Mouse (Mus musculus) kidney, embryonic 16.5 days (tissue): ENCODE measurements at regions not wholly inside any gene's neighbourhood (a gene's known extent, or its start where the extent isn't known, plus 50 kb on each side); places are given as distances from the start of the nearest gene placed in this dataset.

Source experiments
- ATAC-seq: fragments of 200-750 bp; cut with Nextera tagmentation; 2 replicates; pipeline ENCODE4 v1.8.0; 2017; ENCODE audit warnings: moderate TSS enrichment; ENCODE audit not compliant: low FRiP score, low TSS enrichment
- H3K27ac ChIP-seq: fragments of 300-500 bp; sonication (generic); 2 replicates; pipeline ENCODE4 v1.5.1; 2014; ENCODE audit warnings: low read length
- H3K27me3 ChIP-seq: fragments of 300-500 bp; sonication (generic); 2 replicates; pipeline ENCODE4 v1.6.1; 2014; ENCODE audit warnings: low read length, control low read depth, mixed read lengths; ENCODE audit not compliant: insufficient read depth
- H3K36me3 ChIP-seq: fragments of 300-500 bp; sonication (generic); 2 replicates; pipeline ENCODE4 v1.6.1; 2014; ENCODE audit warnings: low read length, control low read depth, mixed read lengths; ENCODE audit not compliant: insufficient read depth
- H3K4me1 ChIP-seq: fragments of 300-500 bp; sonication (generic); 2 replicates; pipeline ENCODE4 v1.6.1; 2014; ENCODE audit warnings: low read length, control low read depth, mixed read lengths; ENCODE audit not compliant: insufficient read depth
- H3K4me2 ChIP-seq: fragments of 300-500 bp; sonication (generic); replicated peaks from 2 replicates; pipeline ENCODE4 v1.6.1; 2014; ENCODE audit warnings: low read depth, low read length
- H3K4me3 ChIP-seq: fragments of 300-500 bp; sonication (generic); 2 replicates; pipeline ENCODE4 v1.5.1; 2014; ENCODE audit warnings: mild to moderate bottlenecking, low read length
- H3K9ac ChIP-seq: fragments of 300-500 bp; sonication (generic); replicated peaks from 2 replicates; pipeline ENCODE4 v1.6.1; 2014; ENCODE audit warnings: low read length
- H3K9me3 ChIP-seq: fragments of 300-500 bp; sonication (generic); 2 replicates; pipeline ENCODE4 v1.6.1; 2016; ENCODE audit warnings: low read length, control low read depth
- WGBS: fragments of 180-500 bp; shearing (Covaris S2); extraction: QIAGEN DNeasy Blood & Tissue Kit; methylation state at CpG from one replicate; pipeline ENCODE4 v1.1.7; 2014; 5-methylcytosine and 5-hydroxymethylcytosine counted together

GRCm38 (mm10) chr6:100941686-100942085, 108.3 kb downstream of the Ppp4r2 start:
- Histone ChIP-seq H3K4me3 (no peak overlapping the region), H3K4me1 (0 out of 2 replicates have a peak, but pooled peaks cover 5% of the 10 kb centered on the region), H3K27ac (no peak overlapping the region), H3K9ac (no peak overlapping the region), H3K4me2 (no peak overlapping the region), H3K9me3 (no peaks in the 10 kb centered on the region), H3K36me3 (no peaks in the 10 kb centered on the region), H3K27me3 (no peaks in the 10 kb centered on the region)
- WGBS, result 77% methylated on average over 2 of the region's 2 CpGs
- no peak for ATAC-seq

DNA sequence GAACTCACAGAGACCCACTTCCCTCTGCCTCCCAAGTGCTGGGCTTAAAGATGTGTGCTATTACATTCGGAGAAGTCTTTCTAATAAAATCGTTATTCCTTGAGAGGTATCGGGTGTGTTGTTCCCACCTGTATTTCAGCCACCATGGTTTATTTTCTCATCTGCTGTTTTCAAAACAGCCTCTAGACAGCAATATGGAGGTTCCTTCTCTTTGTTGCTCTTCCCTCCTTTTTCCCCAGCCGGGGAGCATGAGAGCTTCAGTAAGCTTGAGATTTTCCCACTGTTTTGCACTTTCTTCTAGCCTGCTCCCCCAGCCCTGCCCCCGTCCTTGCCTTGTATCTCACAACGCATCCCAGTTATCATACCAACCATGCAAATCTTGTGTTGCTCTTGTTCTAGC, 109.5 kb downstream of the Ppp4r2 start:
- no peak overlapping the region for H3K9ac ChIP-seq
- no peaks in the 10 kb centered on the region for H3K27me3 ChIP-seq
- H3K4me1 ChIP-seq, result 0 out of 2 replicates have a peak, but pooled peaks cover 5% of the 10 kb centered on the region
- ATAC-seq, result no peak
- H3K4me2 ChIP-seq, result no peak overlapping the region
- no peak overlapping the region for H3K27ac ChIP-seq
- H3K9me3 ChIP-seq, result no peaks in the 10 kb centered on the region
- 83% methylated on average over 6 of the region's 6 CpGs for WGBS
- H3K4me3 ChIP-seq, result no peak overlapping the region
- H3K36me3 ChIP-seq, result no peaks in the 10 kb centered on the region

DNA sequence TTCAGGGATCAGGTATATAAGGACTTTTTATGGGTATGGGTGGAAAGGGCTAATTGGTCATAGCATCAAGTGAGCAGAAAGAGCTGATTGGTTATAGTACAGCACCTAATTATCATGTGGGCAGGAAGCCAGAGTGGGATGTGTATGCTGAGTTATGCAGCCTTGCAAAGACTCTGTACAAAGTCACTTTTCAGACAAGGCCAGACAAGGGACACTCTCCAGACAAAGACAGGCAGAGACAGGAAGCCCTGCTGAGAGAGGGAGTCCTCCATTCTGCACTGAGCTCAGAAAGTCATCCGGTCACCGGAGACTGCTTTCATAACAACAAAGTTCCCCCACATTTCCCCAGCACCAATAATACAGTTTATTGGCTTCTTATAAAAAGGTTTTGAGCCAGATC, 112.4 kb downstream of the Ppp4r2 start:
- 63% methylated on average over 2 of the region's 2 CpGs for WGBS

GRCm38 (mm10) chr6:100948340-100948739, 114.9 kb downstream of the Ppp4r2 start:
- Histone ChIP-seq H3K9me3 (no peaks in the 10 kb centered on the region), H3K4me2 (no peak overlapping the region), H3K27me3 (no peaks in the 10 kb centered on the region), H3K9ac (no peak overlapping the region), H3K4me3 (no peak overlapping the region), H3K27ac (no peak overlapping the region), H3K4me1 (0 out of 2 replicates have a peak, but pooled peaks cover 5% of the 10 kb centered on the region), H3K36me3 (no peaks in the 10 kb centered on the region)
- ATAC-seq, result no peak
- 63% methylated on average over 7 of the region's 7 CpGs for WGBS

More for the DNA sequence above, 112.4 kb downstream of the Ppp4r2 start:
- Histone ChIP-seq H3K4me2 (no peak overlapping the region), H3K4me1 (0 out of 2 replicates have a peak, but pooled peaks cover 5% of the 10 kb centered on the region), H3K27ac (no peak overlapping the region), H3K9me3 (no peaks in the 10 kb centered on the region), H3K27me3 (no peaks in the 10 kb centered on the region), H3K9ac (no peak overlapping the region), H3K36me3 (no peaks in the 10 kb centered on the region), H3K4me3 (no peak overlapping the region)
- no peak for ATAC-seq

- Histone ChIP-seq H3K9ac (no peak overlapping the region), H3K27ac (no peak overlapping the region), H3K4me2 (no peak overlapping the region), H3K9me3 (no peaks in the 10 kb centered on the region), H3K4me1 (no peaks in the 10 kb centered on the region), H3K27me3 (no peaks in the 10 kb centered on the region), H3K4me3 (no peak overlapping the region), H3K36me3 (no peaks in the 10 kb centered on the region)
- WGBS, result 82% methylated on average over 5 of the region's 5 CpGs
- ATAC-seq, result no peak
Measured at GRCm38 (mm10) chr6:100951646-100952045, 118.2 kb downstream of the Ppp4r2 start.

GRCm38 (mm10) chr6:100952470-100952869, 119.0 kb downstream of the Ppp4r2 start:
- H3K4me2 ChIP-seq, result no peak overlapping the region
- no peaks in the 10 kb centered on the region for H3K9me3 ChIP-seq
- H3K9ac ChIP-seq, result no peak overlapping the region
- H3K4me1 ChIP-seq, result no peaks in the 10 kb centered on the region
- no peak overlapping the region for H3K4me3 ChIP-seq
- H3K36me3 ChIP-seq, result no peaks in the 10 kb centered on the region
- no peak for ATAC-seq
- H3K27me3 ChIP-seq, result no peaks in the 10 kb centered on the region
- H3K27ac ChIP-seq, result no peak overlapping the region

DNA sequence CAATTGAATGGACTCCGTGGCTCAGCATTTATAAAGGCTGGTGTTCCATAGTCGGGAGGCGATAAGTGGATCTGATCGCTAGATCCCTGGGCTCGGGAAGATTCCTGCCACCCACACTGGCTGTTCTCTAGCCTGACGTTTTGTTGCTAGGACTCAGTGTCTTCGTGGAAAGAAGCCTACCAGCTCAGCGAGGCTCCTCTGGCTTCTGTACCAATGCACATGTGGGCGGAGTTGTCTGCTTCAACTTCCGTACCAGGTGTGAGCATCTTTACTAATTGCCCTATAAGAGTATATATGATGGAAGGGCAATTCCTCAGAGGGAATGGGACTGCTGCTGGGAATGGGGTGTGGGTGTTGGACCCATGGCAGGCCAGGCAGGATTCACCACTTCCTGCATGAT, 121.1 kb downstream of the Ppp4r2 start:
- no peak overlapping the region for H3K27ac ChIP-seq
- H3K9ac ChIP-seq, result no peak overlapping the region
- no peak overlapping the region for H3K4me2 ChIP-seq
- H3K27me3 ChIP-seq, result no peaks in the 10 kb centered on the region
- ATAC-seq, result no peak
- H3K4me1 ChIP-seq, result no peaks in the 10 kb centered on the region; the same call in 1 of the 2 replicates
- H3K9me3 ChIP-seq, result no peaks in the 10 kb centered on the region
- H3K36me3 ChIP-seq, result no peaks in the 10 kb centered on the region
- no peak overlapping the region for H3K4me3 ChIP-seq
- WGBS, result 88% methylated on average over 10 of the region's 10 CpGs

- Histone ChIP-seq H3K4me1 (no peaks in the 10 kb centered on the region), H3K4me2 (no peak overlapping the region), H3K27ac (no peak overlapping the region), H3K9me3 (no peaks in the 10 kb centered on the region), H3K36me3 (no peaks in the 10 kb centered on the region), H3K27me3 (no peaks in the 10 kb centered on the region), H3K4me3 (no peak overlapping the region), H3K9ac (no peak overlapping the region)
- 78% methylated on average over 5 of the region's 5 CpGs for WGBS
- no peak for ATAC-seq
Measured at GRCm38 (mm10) chr6:100966481-100966880, 133.1 kb downstream of the Ppp4r2 start.

DNA sequence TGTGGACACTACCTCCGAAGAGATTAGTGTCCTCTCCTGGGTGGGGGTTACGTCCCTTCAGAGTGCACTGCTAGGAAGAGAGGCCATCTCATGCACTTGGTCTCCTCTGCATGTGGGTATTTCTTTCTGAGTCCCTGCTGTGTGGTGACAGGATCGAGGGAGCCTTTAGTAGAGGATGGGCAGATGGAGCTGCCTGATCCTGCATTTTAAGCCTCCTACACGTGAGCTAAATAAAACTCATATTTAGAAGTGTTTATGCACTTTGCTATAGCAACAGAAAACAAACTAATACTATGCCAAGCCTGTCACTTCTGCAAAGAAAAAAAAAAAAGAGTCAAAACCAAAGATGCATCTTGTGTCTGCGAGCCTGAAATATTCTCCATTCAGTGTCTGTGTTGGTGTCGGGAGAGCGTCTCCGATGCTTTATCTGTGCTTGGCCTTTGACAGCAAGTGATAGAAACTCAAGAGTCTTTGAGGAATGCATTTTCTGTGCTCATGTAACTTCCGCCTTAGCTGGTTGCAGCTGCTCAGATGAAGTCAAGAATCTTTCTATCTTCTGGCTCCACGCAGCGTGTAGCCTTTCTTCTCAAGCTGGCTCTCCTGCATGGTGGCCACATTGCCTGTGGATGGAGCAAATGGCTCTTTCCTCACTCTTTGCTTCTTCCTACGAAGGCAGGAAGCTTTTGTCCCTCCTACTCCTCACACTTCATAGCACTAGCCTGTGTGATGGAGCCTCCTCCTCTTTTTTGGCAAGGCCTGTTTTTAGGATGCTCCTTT, 134.8 kb downstream of the Ppp4r2 start:
- Histone ChIP-seq H3K27me3 (no peaks in the 10 kb centered on the region), H3K4me2 (no peak overlapping the region), H3K4me1 (no peaks in the 10 kb centered on the region), H3K4me3 (no peak overlapping the region), H3K27ac (no peak overlapping the region), H3K36me3 (no peaks in the 10 kb centered on the region), H3K9ac (no peak overlapping the region), H3K9me3 (no peaks in the 10 kb centered on the region)
- 83% methylated on average over 12 of the region's 12 CpGs for WGBS
- ATAC-seq, result no peak

DNA sequence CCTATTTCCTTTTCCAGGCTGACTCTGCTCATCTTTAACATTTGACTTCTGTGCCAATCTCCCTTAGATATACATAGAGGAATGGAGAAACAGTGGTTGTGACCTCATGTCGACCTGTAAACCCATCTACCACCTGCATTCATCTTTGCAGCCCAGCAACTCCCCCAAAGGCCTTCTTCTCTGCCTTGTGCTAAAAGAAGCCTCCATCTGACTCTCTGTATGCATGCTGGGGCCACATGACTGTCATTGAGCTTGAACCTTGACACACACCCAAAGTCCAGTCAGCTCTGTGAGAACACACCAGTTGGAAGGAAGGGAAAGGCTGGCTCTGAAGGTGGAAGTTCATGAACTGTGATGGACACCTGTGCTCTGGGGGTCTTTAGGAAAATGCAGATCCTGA, 135.5 kb downstream of the Ppp4r2 start:
- H3K27me3 ChIP-seq, result no peaks in the 10 kb centered on the region
- H3K4me1 ChIP-seq, result no peaks in the 10 kb centered on the region
- 74% methylated on average over 1 of the region's 1 CpGs for WGBS
- H3K9me3 ChIP-seq, result no peaks in the 10 kb centered on the region
- H3K4me3 ChIP-seq, result no peak overlapping the region
- no peak for ATAC-seq
- no peak overlapping the region for H3K4me2 ChIP-seq
- H3K36me3 ChIP-seq, result no peaks in the 10 kb centered on the region
- no peak overlapping the region for H3K9ac ChIP-seq
- H3K27ac ChIP-seq, result no peak overlapping the region
